Mouse (Mus musculus) limb, embryonic 10.5 days (tissue): ENCODE results near the gene Zfp442. TPM values are rescaled to one million over a fixed set of nuclear protein-coding genes. Genes with fewer than 3 reads are reported as not detected.
"Not testable (repeated sequence)": the region's sequence is repeated elsewhere in the genome, so short reads cannot be mapped to it uniquely, and the experiment has no call there.

Source experiments
- DNase-seq: peaks from one replicate; pipeline ENCODE4 v3.0.0-alpha.2; 2017; ENCODE audit warnings: low spot score
- H3K27ac ChIP-seq: fragments of 300-500 bp; sonication (generic); 2 replicates; pipeline ENCODE4 v1.5.1; 2016; ENCODE audit warnings: mild to moderate bottlenecking
- H3K27me3 ChIP-seq: fragments of 300-500 bp; sonication (generic); 2 replicates; pipeline ENCODE4 v1.6.1; 2016; ENCODE audit warnings: low read depth, mild to moderate bottlenecking; ENCODE audit not compliant: poor library complexity, severe bottlenecking
- H3K36me3 ChIP-seq: fragments of 300-500 bp; sonication (generic); 2 replicates; pipeline ENCODE4 v1.6.1; 2016; ENCODE audit warnings: mild to moderate bottlenecking, moderate library complexity
- H3K4me1 ChIP-seq: fragments of 300-500 bp; sonication (generic); 2 replicates; pipeline ENCODE4 v1.6.1; 2016
- H3K4me3 ChIP-seq: fragments of 300-500 bp; sonication (generic); 2 replicates; pipeline ENCODE4 v1.5.1; 2016; ENCODE audit warnings: mild to moderate bottlenecking, moderate library complexity
- H3K9me3 ChIP-seq: fragments of 300-500 bp; sonication (generic); replicated peaks from 2 replicates; pipeline ENCODE4 v1.6.1; 2016; ENCODE audit warnings: mild to moderate bottlenecking
- WGBS: fragments of 180-500 bp; shearing (Covaris S2); methylation state at CpG from one replicate; pipeline ENCODE4 v1.1.7; 2016; 5-methylcytosine and 5-hydroxymethylcytosine counted together
- polyA plus RNA-seq: library from polyadenylated mRNA; unstranded; fragments of >200 nt; fragmentation: Nextera tagmentation; extraction: Ambion mirVana; gene quantifications from 2 replicates; pipeline ENCODE4 v1.2.1, GENCODE M21; 2016

Zfp442 gene
- polyA plus RNA-seq: 10.5 and 12.4 TPM in 2 replicates

DNA sequence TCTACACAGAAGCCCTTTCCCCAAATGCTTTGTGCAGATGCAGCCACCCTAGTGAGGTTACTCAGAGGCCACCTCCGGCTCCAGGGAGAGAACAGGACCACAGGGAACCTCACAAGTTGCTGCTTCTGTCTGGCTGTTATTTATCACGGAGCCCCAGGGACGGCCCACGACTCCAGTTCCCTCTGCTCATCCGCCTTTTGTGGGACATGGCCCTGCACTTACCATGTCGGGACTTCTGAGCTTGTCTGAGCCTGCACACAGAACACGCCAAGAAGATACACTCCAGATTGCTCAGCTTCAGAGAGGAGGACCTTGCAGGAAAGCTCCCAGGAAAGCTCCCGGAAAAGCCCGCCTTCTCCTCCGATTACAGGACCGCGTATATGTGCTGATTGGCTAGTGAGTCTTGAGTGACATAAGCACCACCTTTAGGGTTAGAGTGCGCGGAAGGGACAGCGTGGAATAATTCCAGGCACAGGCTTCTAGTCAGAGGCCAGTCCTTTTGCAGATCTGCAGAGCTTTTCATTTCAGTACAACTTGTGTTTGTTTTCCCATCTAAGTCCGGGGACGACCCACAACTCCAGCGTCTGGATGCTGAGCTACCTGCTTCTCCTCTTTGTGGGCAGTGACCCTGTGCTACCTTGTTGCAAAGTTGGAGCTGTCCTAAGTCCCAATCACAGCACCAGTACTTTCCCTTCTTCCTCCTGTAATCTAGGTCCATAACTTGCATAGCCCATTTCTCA lies at the start of gene Zfp442:
Zfp442 (minus strand) TSS at position 307 of the 740 bp plus-strand sequence.
- not testable (repeated sequence) for H3K9me3 ChIP-seq, H3K36me3 ChIP-seq, H3K4me1 ChIP-seq, H3K27me3 ChIP-seq
- under 1% methylated on average over 18 of the region's 18 CpGs for WGBS
- H3K4me3 ChIP-seq: peak within 1 kb of the TSS; percentile 54
- H3K27ac ChIP-seq: peak within 1 kb of the TSS; percentile 62; the same call in 1 of the 2 replicates
- peak; percentile 58 for DNase-seq

DNA sequence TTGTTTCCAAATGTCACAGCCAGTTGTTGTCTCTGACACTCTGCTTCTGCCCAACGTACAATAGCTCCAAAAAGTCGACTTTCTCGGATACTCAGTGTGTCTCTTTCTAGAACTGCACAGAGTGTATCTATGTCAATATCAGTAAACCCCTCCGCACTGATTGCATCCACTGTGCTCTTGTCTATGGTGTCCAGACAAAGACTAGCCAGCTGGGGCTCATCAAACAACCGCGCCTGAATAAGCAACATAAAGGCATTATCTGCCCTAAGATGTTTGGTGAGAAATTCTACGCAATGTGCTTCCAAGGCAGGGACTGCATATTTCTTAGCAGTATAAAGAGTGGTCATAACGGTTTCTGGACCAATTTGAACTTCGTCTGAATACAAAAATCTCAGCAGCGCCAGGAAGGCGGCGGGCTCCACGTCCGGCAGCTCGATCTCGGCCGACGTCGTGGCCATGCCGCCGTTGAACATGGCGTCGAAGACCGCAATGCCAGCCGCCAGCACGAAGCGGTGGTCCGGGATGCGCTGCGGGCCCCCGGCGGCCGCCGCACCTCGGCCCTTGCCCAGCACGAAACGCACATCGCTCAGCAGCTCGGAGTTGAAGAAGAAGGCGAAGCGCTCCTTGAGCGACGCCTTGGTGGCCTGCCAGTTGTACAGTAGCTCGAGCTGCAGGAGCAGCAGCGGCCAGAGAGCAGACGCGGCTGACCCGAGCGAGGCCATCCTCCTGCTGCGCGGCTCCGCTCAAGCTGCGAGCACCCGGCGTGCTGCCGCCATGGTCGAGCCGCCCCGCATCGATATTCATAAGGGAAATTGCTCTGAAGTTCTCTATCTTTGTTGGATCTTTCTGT lies 49.1 kb upstream of the Zfp442 start:
- H3K4me1 ChIP-seq, H3K27ac ChIP-seq, H3K27me3 ChIP-seq, H3K9me3 ChIP-seq, H3K36me3 ChIP-seq: not testable (repeated sequence)
- peak; percentile 36 for DNase-seq
- 42% methylated on average over 60 of the region's 60 CpGs for WGBS
- H3K4me3 ChIP-seq: peak overlapping the region; percentile 42

DNA sequence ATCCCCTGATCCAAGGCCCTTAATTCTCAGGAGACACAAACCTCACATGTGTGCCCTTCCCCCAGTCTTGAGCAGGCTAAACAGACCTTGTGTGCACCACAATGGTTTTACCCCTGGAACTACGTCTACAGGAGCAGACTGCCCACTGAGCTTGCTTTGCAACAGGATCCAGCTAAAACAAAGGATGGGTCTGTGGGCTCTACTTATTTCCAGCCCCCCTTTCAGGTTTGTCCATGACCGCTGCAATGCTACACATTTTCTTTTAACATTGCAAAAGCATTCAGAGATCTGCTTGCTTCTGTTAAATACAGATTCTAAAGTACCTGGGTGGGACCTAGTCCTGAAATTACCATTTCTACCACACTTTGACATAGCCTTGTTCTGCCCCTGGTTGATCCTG lies 41.7 kb upstream of the Zfp442 start:
- whole genome bisulfite sequencing: 74% methylated on average over 2 of the region's 2 CpGs
- no peaks in the 10 kb centered on the region for H3K27me3 ChIP-seq
- H3K9me3 ChIP-seq: no peaks in the 10 kb centered on the region
- H3K27ac ChIP-seq: no peak overlapping the region
- DNase-seq: no peak
- no peaks in the 10 kb centered on the region for H3K4me1 ChIP-seq
- H3K36me3 ChIP-seq: no peaks in the 10 kb centered on the region
- H3K4me3 ChIP-seq: no peak overlapping the region

DNA sequence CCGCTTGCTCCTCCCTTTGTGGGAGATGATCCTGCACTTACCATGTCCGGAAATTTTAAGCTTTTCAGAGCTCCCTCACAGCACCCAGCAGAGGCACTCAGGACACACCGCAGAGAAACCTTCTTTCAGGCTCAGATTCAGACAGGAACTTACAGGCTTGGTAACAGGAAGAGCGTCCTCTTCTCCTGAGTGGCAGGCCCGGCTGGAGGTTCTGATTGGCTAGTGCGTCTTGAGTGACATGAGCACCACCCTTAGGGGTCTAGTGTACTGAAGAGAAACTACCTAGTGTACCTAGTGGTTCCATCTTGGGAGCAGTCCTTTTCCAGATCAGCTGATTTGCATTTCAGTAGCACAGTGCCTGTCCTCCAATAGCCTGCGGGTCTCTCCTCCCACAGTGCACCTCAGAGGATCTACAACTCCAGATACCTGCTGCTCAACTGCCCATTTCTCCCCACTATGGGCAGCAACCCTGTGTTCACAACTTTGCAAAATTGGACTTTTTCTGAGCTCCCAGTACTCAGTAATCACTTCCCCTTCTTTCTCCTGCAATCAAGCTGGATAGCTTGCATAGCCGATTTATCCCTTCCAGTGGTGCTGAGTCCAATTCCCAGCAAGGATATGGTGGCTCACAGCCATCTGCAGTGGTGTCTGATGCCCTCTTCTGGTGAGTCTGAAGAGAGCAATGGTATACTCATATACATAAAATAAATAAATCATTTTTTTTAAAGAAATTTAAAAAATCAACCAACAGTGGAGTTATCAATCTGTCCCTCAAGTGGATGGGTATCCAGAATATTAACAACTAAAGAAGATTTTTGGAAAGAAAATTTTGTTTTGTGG lies 33.9 kb upstream of the Zfp442 start, which contains the start of gene Zfp345:
Zfp345 (minus strand) TSS at position 153 of the 840 bp plus-strand sequence.
- H3K4me3 ChIP-seq, DNase-seq, H3K36me3 ChIP-seq, H3K9me3 ChIP-seq, H3K27ac ChIP-seq, H3K27me3 ChIP-seq, H3K4me1 ChIP-seq: not testable (repeated sequence)
- WGBS: 79% methylated on average over 8 of the region's 8 CpGs

- H3K27me3 ChIP-seq, H3K9me3 ChIP-seq, H3K4me3 ChIP-seq, DNase-seq, H3K27ac ChIP-seq, H3K4me1 ChIP-seq: not testable (repeated sequence)
- WGBS: 96% methylated on average over 1 of the region's 1 CpGs
- H3K36me3 ChIP-seq: peaks cover 23% of the 10 kb centered on the region
These were observed 12.2 kb downstream of the Zfp442 start for GRCm38 (mm10) chr2:150439084-150439483.

DNA sequence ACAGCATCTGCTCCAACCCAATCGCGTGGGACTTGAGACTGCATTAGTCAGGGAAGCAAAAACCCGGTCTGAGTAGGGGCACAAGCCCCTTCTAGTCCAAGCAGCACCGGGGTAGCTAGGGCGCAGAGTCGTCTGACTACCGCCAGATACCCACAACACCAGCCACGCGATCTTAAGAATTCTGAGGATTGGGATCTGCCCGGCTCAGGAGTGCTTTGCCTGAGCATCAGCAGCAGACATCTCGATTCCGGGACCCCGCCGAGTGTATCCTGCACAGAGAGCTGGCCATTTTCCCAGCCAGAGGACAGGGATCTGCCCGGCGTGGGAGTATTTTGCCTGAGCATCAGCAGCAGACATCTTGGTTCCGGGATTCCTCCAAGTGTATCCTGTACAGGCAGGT lies 39.1 kb downstream of the Zfp442 start:
- H3K4me3 ChIP-seq, DNase-seq, H3K4me1 ChIP-seq, H3K27ac ChIP-seq, H3K27me3 ChIP-seq: not testable (repeated sequence)
- H3K36me3 ChIP-seq: peaks cover 43% of the 10 kb centered on the region
- peaks cover 13% of the 10 kb centered on the region for H3K9me3 ChIP-seq
- 89% methylated on average over 17 of the region's 17 CpGs for WGBS

- H3K36me3 ChIP-seq: no peaks in the 10 kb centered on the region
- H3K9me3 ChIP-seq: no peaks in the 10 kb centered on the region
- no peaks in the 10 kb centered on the region for H3K4me1 ChIP-seq
- no peak for DNase-seq
- 89% methylated on average over 1 of the region's 1 CpGs for WGBS
- no peak overlapping the region for H3K27ac ChIP-seq
- no peak overlapping the region for H3K4me3 ChIP-seq
- no peaks in the 10 kb centered on the region for H3K27me3 ChIP-seq
These were observed 61.1 kb downstream of the Zfp442 start for GRCm38 (mm10) chr2:150390198-150390597.

- not testable (repeated sequence) for H3K9me3 ChIP-seq, H3K27me3 ChIP-seq, H3K27ac ChIP-seq, H3K4me1 ChIP-seq, DNase-seq, H3K36me3 ChIP-seq, H3K4me3 ChIP-seq
- WGBS: 93% methylated on average over 19 of the region's 19 CpGs
These were observed 65.7 kb downstream of the Zfp442 start for GRCm38 (mm10) chr2:150385553-150386106.

- Histone ChIP-seq H3K9me3 (no peaks in the 10 kb centered on the region), H3K36me3 (0 out of 2 replicates have a peak, but pooled peaks cover 4% of the 10 kb centered on the region), H3K27me3 (no peaks in the 10 kb centered on the region), H3K4me3 (peak overlapping the region; percentile 72), H3K4me1 (no peaks in the 10 kb centered on the region), H3K27ac (peak overlapping the region; percentile 89)
- no peak for DNase-seq
- 8% methylated on average over 4 of the region's 4 CpGs for WGBS
These were observed 88.4 kb downstream of the Zfp442 start for GRCm38 (mm10) chr2:150362878-150363229.

- H3K27me3 ChIP-seq, H3K4me1 ChIP-seq, H3K36me3 ChIP-seq, H3K9me3 ChIP-seq: not testable (repeated sequence)
- Histone ChIP-seq H3K27ac (peak within 1 kb of the TSS; percentile 89), H3K4me3 (peak within 1 kb of the TSS; percentile 72)
- WGBS: 8% methylated on average over 17 of the region's 17 CpGs
- peak; percentile 75 for DNase-seq
These were observed 89.0 kb downstream of the Zfp442 start, which contains the start of gene 3300002I08Rik for GRCm38 (mm10) chr2:150362113-150362877. TSS of gene 3300002I08Rik (minus strand) at chr2:150362765.
